Mouse (Mus musculus) liver, embryonic 14.5 days (tissue): ENCODE measurements around the gene Iffo1.
A peak's percentile ranks its signal among the peaks of the same experiment; 100 is the strongest.

Experiments
- CTCF ChIP-seq: IDR thresholded peaks from 2 replicates; pipeline ENCODE4 v1.5.1; 2016; ENCODE audit warnings: antibody characterized with exemption, low read depth, control low read depth
- EP300 ChIP-seq: IDR thresholded peaks from 2 replicates; pipeline ENCODE4 v1.6.1; 2016; ENCODE audit warnings: antibody characterized with exemption, low read depth

DNA sequence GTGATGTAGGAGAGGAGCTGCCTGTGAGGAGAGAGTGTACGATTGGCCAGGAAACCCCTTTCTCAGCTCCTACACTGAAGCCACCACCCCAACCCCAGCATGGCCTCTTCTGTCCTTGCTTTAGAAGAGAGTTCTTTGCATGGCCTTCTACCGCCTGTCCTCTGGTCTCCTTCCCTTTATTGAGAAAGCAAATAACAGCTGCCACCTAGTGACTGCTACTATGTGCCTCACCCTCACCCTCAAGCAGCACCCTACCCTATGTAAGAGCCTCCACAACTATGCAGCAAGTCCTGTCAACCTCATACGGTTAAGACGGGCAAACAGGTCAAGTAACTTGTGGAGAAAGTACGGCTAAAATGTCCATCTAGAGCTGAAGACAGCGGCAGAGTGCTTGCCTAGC lies 25.2 kb downstream of the Iffo1 start:
- TF ChIP-seq CTCF (peak; percentile 18; the same call in 1 of the 2 replicates), EP300 (no peak)
